In the genomic region with DNA sequence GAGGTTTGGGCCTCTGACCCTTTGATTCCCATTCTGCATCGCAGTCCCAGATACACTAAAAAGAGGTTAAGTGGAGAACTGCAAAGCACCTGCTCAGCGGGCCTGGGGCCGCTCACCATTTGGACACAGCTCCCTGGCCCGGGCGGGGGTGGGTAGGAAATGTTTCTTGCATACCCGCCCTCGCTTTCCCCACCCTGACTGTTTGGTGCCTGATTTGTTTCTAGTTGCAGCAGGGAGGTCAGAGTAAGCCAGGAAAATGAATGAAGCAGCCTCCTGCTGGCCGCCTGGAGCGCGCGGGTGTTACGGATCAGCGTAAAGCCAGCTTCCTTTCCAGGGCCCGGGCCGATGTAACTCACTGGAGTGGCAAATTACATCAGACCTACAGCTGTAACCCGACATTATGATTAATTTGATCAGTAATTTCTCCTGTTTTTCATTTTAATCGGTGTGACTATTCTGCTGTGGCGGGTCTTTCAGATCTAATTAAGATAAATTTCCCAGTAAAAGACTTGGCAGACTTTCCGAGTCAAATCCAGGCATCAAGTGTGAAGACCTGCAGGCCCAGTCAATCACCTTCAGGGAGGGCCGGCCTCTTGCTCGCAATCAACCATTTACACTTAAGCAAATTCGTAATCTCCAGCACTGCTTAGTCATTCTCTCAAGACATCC, we compare ENCODE assay signal across 8 mouse cellular contexts.
DNase-seq lines count a peak whose midpoint lies in the region; ATAC-seq lines count a peak whose summit lies in the region.

No protein-coding gene starts in this region.

- peak; percentile 77 for ATAC-seq in intestine, embryonic 15.5 days

- peak overlapping the region; percentile 43 for H3K4me3 ChIP-seq in heart, embryonic 10.5 days
- no peak overlapping the region for H3K4me3 ChIP-seq in intestine, embryonic 15.5 days (replicated peaks)

- no peaks in the 10 kb centered on the region for H3K9me3 ChIP-seq in heart, embryonic 10.5 days
- H3K9me3 ChIP-seq in intestine, embryonic 15.5 days = no peaks in the 10 kb centered on the region

- 6% methylated on average over 22 of the region's 22 CpGs for WGBS in heart, embryonic 10.5 days
- WGBS in intestine, embryonic 15.5 days = 10% methylated on average over 22 of the region's 22 CpGs

- no peak overlapping the region for H3K27ac ChIP-seq in heart, embryonic 10.5 days
- no peak overlapping the region for H3K27ac ChIP-seq in intestine, embryonic 15.5 days

- H3K4me1 ChIP-seq in heart, embryonic 10.5 days = 0 out of 2 replicates have a peak, but pooled peaks cover 3% of the 10 kb centered on the region
- no peaks in the 10 kb centered on the region for H3K4me1 ChIP-seq in intestine, embryonic 15.5 days (replicated peaks)

- H3K27me3 ChIP-seq in heart, embryonic 10.5 days (ENCODE audit: insufficient read depth, poor library complexity, severe bottlenecking) = no peaks in the 10 kb centered on the region
- H3K27me3 ChIP-seq in intestine, embryonic 15.5 days (replicated peaks) = no peaks in the 10 kb centered on the region

- H3K4me2 ChIP-seq in intestine, embryonic 15.5 days (replicated peaks) = peak overlapping the region; percentile 27; the same call in 1 of the 2 replicates

- DNase-seq in heart, embryonic 10.5 days (ENCODE audit: low spot score) = no peak
- DNase-seq in heart, adult 8-10 months (ENCODE audit: low spot score) = no peak
- DNase-seq in Muller cell, postnatal 12 days (ENCODE audit: inconsistent ontology term) = peak; percentile 55
- peak; percentile 13 for DNase-seq in fibroblast of lung, adult 2 months (ENCODE audit: low read depth)
- DNase-seq in mesoderm, embryonic 11.5 days (ENCODE audit: low read depth, low spot score) = peak; percentile 56
- DNase-seq in yolk sac, embryonic 10.5 days (ENCODE audit: low spot score) = no peak
- DNase-seq in thymus, postnatal 10 days (ENCODE audit: low spot score in 2 of 2) = no peak

- no peak overlapping the region for H3K9ac ChIP-seq in intestine, embryonic 15.5 days

- no peaks in the 10 kb centered on the region for H3K36me3 ChIP-seq in heart, embryonic 10.5 days
- no peaks in the 10 kb centered on the region for H3K36me3 ChIP-seq in intestine, embryonic 15.5 days

Comparison
In these comparisons a context has a peak if more than half of its experiments do, and no peak if none do; other contexts are left out.
1. DNase-seq: peak in Muller cell, postnatal 12 days (single experiment), fibroblast of lung, adult 2 months (single experiment) and mesoderm, embryonic 11.5 days (single experiment); none in heart, embryonic 10.5 days (single experiment), heart, adult 8-10 months (single experiment), yolk sac, embryonic 10.5 days (single experiment) and thymus, postnatal 10 days (0 of 2).